Mouse (Mus musculus) MEL (cell line): Measurements from ENCODE around the gene Adcy1. TPM values are rescaled to one million over a fixed set of nuclear protein-coding genes. Genes with fewer than 3 reads are reported as not detected.

Experiments
- DNase-seq: peaks from one replicate; pipeline ENCODE4 v3.0.0; 2011; ENCODE audit warnings: low read depth, low spot score
- H3K27ac ChIP-seq: 2 replicates; pipeline ENCODE4 v1.5.1; 2012; ENCODE audit warnings: low read depth, mild to moderate bottlenecking, control low read depth, low read length, moderate library complexity; ENCODE audit not compliant: control insufficient read depth
- H3K27me3 ChIP-seq, 2 experiments: fragments of 150-350 bp in 1 of 2; sonication (generic) in 1 of 2; 2 replicates each; pipeline ENCODE4 v1.6.1; 2012; ENCODE audit warnings: low read length in 2 of 2, mild to moderate bottlenecking in 2 of 2, improper control_type of control experiment in 1 of 2, moderate library complexity in 1 of 2; ENCODE audit not compliant: insufficient read depth in 2 of 2, control insufficient read depth in 1 of 2
- H3K36me3 ChIP-seq, 2 experiments: 2 replicates each; pipeline ENCODE4 v1.6.1; 2012 to 2014; ENCODE audit warnings: low read length in 2 of 2, improper control_type of control experiment in 1 of 2, inconsistent platforms in 1 of 2, mild to moderate bottlenecking in 1 of 2; ENCODE audit not compliant: insufficient read depth in 2 of 2, control insufficient read depth in 1 of 2
- H3K4me1 ChIP-seq, 2 experiments: fragments of 150-350 bp in 1 of 2; sonication (generic) in 1 of 2; 2 replicates each; pipeline ENCODE4 v1.6.1; 2012; ENCODE audit warnings: low read length in 2 of 2, improper control_type of control experiment in 1 of 2, mild to moderate bottlenecking in 1 of 2; ENCODE audit not compliant: insufficient read depth in 2 of 2, control insufficient read depth in 1 of 2
- H3K4me3 ChIP-seq, 2 experiments: fragments of 150-350 bp in 1 of 2; sonication (generic) in 1 of 2; 2 replicates each; pipeline ENCODE4 v1.5.1; 2012; ENCODE audit warnings: low read depth in 2 of 2, low read length in 2 of 2, mild to moderate bottlenecking in 2 of 2, moderate library complexity in 2 of 2, control low read depth in 1 of 2, improper control_type of control experiment in 1 of 2; ENCODE audit not compliant: control insufficient read depth in 1 of 2, insufficient read depth in 1 of 2
- H3K79me2 ChIP-seq: 2 replicates; pipeline ENCODE4 v1.6.1; 2012; ENCODE audit warnings: mild to moderate bottlenecking, low read length, moderate library complexity; ENCODE audit not compliant: control insufficient read depth, poor library complexity, insufficient read depth
- H3K9ac ChIP-seq: 2 replicates; pipeline ENCODE4 v1.6.1; 2012; ENCODE audit warnings: low read depth, mild to moderate bottlenecking, control low read depth, low read length, moderate library complexity; ENCODE audit not compliant: control insufficient read depth, poor library complexity, severe bottlenecking
- H3K9me3 ChIP-seq: fragments of 150-350 bp; sonication (generic); replicated peaks from 2 replicates; pipeline ENCODE4 v1.6.1; 2012; ENCODE audit warnings: mild to moderate bottlenecking, low read length, improper control_type of control experiment, moderate library complexity; ENCODE audit not compliant: insufficient read depth
- BHLHE40 ChIP-seq: IDR thresholded peaks from 2 replicates; pipeline ENCODE4 v1.6.1; 2012; ENCODE audit warnings: low read depth, mild to moderate bottlenecking, inconsistent platforms, low read length, improper control_type of control experiment, borderline replicate concordance
- CHD1 ChIP-seq: IDR thresholded peaks from 2 replicates; pipeline ENCODE4 v1.6.1; 2012; ENCODE audit warnings: low read depth, mild to moderate bottlenecking, inconsistent platforms, low read length, improper control_type of control experiment
- GATA1 ChIP-seq: IDR thresholded peaks from 2 replicates; pipeline ENCODE4 v1.6.1; 2011; ENCODE audit warnings: low read depth, low read length, improper control_type of control experiment
- HCFC1 ChIP-seq: IDR thresholded peaks from 2 replicates; pipeline ENCODE4 v1.6.1; 2012; ENCODE audit warnings: low read depth, mild to moderate bottlenecking, inconsistent platforms, low read length, improper control_type of control experiment, moderate library complexity
- JUND ChIP-seq: IDR thresholded peaks from 2 replicates; pipeline ENCODE4 v1.6.1; 2011; ENCODE audit warnings: low read depth, mild to moderate bottlenecking, improper control_type of control experiment, low read length
- MXI1 ChIP-seq: IDR thresholded peaks from 2 replicates; pipeline ENCODE4 v1.6.1; 2011; ENCODE audit warnings: mild to moderate bottlenecking, low read depth, low read length, improper control_type of control experiment
- MYB ChIP-seq: IDR thresholded peaks from 2 replicates; pipeline ENCODE4 v1.6.1; 2011; ENCODE audit warnings: mild to moderate bottlenecking, low read depth, low read length, improper control_type of control experiment
- POLR2AphosphoS5 ChIP-seq: IDR thresholded peaks from 2 replicates; pipeline ENCODE4 v1.6.1; 2012; ENCODE audit warnings: low read depth, borderline replicate concordance, mild to moderate bottlenecking, inconsistent platforms, low read length, moderate library complexity, mixed read lengths
- SMC3 ChIP-seq: IDR thresholded peaks from 2 replicates; pipeline ENCODE4 v1.6.1; 2011; ENCODE audit warnings: low read depth, low read length, improper control_type of control experiment
- TAL1 ChIP-seq: IDR thresholded peaks from 2 replicates; pipeline ENCODE4 v1.6.1; 2012; ENCODE audit warnings: mild to moderate bottlenecking, inconsistent platforms, low read length, moderate library complexity, mixed read lengths
- TBP ChIP-seq: IDR thresholded peaks from 2 replicates; pipeline ENCODE4 v1.8.0; 2011; ENCODE audit warnings: low read depth, low read length, improper control_type of control experiment
- TCF12 ChIP-seq: IDR thresholded peaks from 2 replicates; pipeline ENCODE4 v1.6.1; 2014; ENCODE audit warnings: low read depth, mild to moderate bottlenecking, inconsistent platforms, low read length, improper control_type of control experiment, moderate library complexity
- USF1 ChIP-seq: IDR thresholded peaks from 2 replicates; pipeline ENCODE4 v1.6.1; 2014; ENCODE audit warnings: low read depth, mild to moderate bottlenecking, inconsistent platforms, low read length, improper control_type of control experiment, moderate library complexity
- ZC3H11A ChIP-seq: IDR thresholded peaks from 2 replicates; pipeline ENCODE4 v1.6.1; 2012; ENCODE audit warnings: low read depth, mild to moderate bottlenecking, inconsistent platforms, low read length, improper control_type of control experiment
- polyA plus RNA-seq, 2 experiments: library from polyadenylated mRNA; stranded (reverse) in 1 of 2; unstranded in 1 of 2; fragments of >175 nt in 1 of 2; fragments of >200 nt in 1 of 2; gene quantifications; 2 replicates each; pipeline versions ENCODE4 v1.2.1 to v1.2.4; 2012; ENCODE audit warnings: low replicate concordance in 2 of 2, low read depth in 1 of 2; ENCODE audit not compliant: insufficient read length in 2 of 2, insufficient read depth in 1 of 2, missing spikeins in 1 of 2
- total RNA-seq: library from RNA; depleted of rRNA; stranded (reverse); fragments of 300-350 nt; gene quantifications from 2 replicates; pipeline ENCODE4 v1.2.3, GENCODE M21; 2012

The Adcy1 gene
- total and polyA plus RNA-seq, 3 experiments = under 0.01 TPM; not detected in 2

- Histone ChIP-seq H3K27me3 (no peaks in the 10 kb centered on the region), H3K4me3 (no peak overlapping the region), H3K27ac (no peak overlapping the region), H3K9me3 (no peaks in the 10 kb centered on the region), H3K36me3 (no peaks in the 10 kb centered on the region), H3K4me1 (no peaks in the 10 kb centered on the region), H3K79me2 (no peaks in the 10 kb centered on the region), H3K9ac (no peak overlapping the region)
- no peak for DNase-seq
- TF ChIP-seq HCFC1 (no peak), SMC3 (no peak), TBP (no peak), POLR2AphosphoS5 (no peak), MXI1 (no peak), CHD1 (no peak), ZC3H11A (no peak), MYB (no peak), GATA1 (no peak)
These were observed 69.6 kb downstream of the Adcy1 start for GRCm38 (mm10) chr11:7132736-7133387.

- TF ChIP-seq BHLHE40 (no peak), TCF12 (no peak), USF1 (no peak)
- no peaks in the 10 kb centered on the region for H3K79me2 ChIP-seq
- H3K27ac ChIP-seq = no peak overlapping the region
- no peaks in the 10 kb centered on the region for H3K27me3 ChIP-seq
- H3K36me3 ChIP-seq = no peaks in the 10 kb centered on the region
- H3K9ac ChIP-seq = no peak overlapping the region
- H3K4me3 ChIP-seq = no peak overlapping the region
- DNase-seq = no peak
- H3K9me3 ChIP-seq = no peaks in the 10 kb centered on the region
- H3K4me1 ChIP-seq = no peaks in the 10 kb centered on the region
These were observed 70.4 kb downstream of the Adcy1 start for GRCm38 (mm10) chr11:7133736-7134135.

GRCm38 (mm10) chr11:7134319-7134718, 71.0 kb downstream of the Adcy1 start:
- no peaks in the 10 kb centered on the region for H3K4me1 ChIP-seq
- H3K79me2 ChIP-seq = no peaks in the 10 kb centered on the region
- no peak for DNase-seq
- TF ChIP-seq GATA1 = no peak
- TF ChIP-seq TAL1 = no peak
- TF ChIP-seq JUND = no peak
- no peak overlapping the region for H3K27ac ChIP-seq
- H3K4me3 ChIP-seq = no peak overlapping the region
- H3K9me3 ChIP-seq = no peaks in the 10 kb centered on the region
- H3K9ac ChIP-seq = no peak overlapping the region
- H3K36me3 ChIP-seq = no peaks in the 10 kb centered on the region
- H3K27me3 ChIP-seq = no peaks in the 10 kb centered on the region
